Mouse (Mus musculus) lung, postnatal 36 days (tissue): ENCODE measurements around the gene Acvr1.

Experiments used
- DNase-seq: peaks from one replicate; pipeline ENCODE4 v3.0.0; 2022; ENCODE audit warnings: mixed read lengths

The Acvr1 gene

GRCm38 (mm10) chr2:58380020-58380419 is 186.9 kb downstream of the Acvr1 start:
- no peak for DNase-seq

DNA sequence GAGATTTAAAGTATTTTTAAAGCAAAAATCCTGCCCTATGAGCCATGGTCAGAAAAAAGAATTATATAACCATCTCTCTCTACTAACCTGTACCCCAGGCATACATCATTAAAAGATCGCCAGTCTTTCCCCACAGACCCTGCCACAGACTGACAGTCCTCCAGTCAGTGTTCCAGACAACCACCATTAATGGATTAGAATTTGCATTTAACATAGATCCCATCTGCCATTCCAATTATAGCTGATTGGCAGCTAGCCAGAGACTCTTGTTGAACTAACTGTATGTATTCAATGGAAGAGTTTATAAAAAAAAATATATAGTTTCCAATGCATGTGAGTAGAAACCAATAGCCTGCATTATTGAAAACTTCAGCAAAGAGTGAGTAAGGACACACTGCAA is 187.5 kb downstream of the Acvr1 start:
- DNase-seq = no peak

DNA sequence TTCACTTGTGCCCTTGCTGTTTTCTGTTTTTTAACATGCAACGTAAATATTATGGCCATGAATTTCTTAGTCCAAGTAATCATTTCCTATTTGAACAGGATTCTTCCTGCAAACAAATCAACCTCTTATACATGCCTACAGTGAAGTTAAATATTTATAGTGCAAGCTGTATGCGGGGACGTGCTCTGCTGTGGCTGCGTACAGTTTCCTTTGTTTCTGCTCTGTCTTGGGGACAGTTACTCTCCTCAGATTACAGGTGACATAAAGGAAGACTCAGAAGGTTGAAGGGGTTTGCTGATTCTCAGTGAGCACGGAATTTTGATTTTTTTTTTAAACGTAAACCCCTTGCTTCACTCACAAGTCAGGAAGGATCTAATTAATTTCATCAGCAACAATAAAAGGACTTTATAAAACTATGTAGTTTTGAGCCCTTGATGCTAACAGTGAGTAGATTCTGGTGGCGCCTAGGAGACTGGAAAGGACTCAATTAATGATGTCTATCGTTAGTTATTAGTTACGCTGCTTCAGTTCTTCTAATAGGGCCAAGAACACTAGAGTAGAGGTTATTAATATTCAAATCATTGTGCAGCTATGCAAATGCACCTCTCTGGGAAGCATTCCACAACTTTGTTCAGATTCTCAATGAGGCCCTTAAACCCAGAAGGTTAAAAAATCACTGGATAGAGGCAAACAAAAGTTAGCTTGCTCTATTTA is 189.4 kb downstream of the Acvr1 start:
- DNase-seq = no peak

GRCm38 (mm10) chr2:58366196-58366595 is 200.8 kb downstream of the Acvr1 start:
- DNase-seq = no peak

GRCm38 (mm10) chr2:58361361-58362046 is 205.5 kb downstream of the Acvr1 start:
- no peak for DNase-seq

DNA sequence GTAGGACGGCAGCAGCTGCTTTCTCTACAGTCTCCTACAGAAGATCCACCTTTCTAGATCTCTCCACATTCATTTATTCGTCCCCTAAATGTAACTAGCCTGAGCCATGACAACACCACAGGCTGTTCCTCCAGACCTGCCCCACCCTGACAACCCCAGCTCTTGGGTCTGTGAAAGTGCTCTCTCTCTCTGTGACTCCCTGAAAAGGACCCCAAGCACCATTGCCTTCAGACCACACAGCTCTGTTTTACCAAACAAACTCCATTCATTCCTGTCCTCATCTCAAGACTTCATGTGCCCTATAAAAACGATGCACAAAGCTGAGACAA is 208.9 kb downstream of the Acvr1 start:
- no peak for DNase-seq

DNA sequence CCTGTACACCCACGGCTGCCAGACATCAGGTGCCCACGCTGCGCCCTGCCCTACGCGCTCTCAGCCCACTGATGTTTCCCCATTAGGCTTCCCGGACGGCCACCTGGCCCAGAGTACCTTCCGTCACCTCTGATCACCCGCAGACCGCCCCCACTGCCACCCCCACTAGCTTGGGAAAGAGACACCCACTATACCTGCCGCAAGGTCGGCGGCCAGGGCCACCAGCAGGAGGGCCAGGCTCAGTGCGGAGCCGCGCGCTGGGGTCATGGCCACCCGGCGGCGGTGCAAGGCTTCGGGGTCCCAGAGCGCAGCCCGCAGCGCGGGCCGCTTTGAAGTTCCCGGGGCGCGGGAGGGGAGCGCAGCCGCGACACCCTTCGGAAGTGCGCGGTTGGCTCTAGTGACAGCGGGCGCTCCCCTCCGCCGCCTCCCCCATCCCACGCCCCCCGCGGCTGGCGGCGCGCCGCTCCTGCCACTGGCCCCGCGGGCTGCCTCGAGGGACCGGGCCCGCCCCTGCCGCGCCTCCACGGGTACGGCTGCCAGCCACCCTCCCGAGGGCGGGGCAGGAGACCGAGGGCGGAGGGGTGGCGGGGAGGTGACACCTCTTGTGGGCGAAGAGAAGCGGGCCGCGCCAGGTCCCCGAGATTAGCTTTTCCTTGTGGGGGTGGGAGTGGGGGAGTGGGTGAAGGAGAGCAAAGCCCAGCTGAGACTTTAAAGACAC is 209.4 kb downstream of the Acvr1 start, which contains the start of gene Acvr1c:
Gene Acvr1c, minus strand, starts transcription at position 482 of the 718 bp plus-strand sequence.
- DNase-seq = peak; percentile 47

DNA sequence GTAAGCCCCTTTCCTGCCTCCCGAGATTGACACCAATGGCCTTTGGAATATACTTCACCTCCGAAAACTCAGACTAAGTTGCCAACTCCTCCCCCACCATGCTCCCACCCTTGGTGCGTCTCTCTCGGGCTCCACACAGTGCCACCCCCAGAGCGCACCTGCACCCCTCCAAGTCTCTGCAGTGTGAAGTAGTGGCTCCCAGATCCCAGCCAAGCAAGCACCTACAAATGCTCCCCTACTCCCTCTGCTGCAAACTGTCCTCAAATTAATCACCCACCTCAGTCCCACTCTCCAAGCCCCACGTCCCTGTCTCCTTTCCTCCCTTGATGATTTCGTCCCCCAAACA is 209.9 kb downstream of the Acvr1 start:
- DNase-seq = no peak

- no peak for DNase-seq
These were observed 212.6 kb downstream of the Acvr1 start for GRCm38 (mm10) chr2:58354389-58354788.

DNA sequence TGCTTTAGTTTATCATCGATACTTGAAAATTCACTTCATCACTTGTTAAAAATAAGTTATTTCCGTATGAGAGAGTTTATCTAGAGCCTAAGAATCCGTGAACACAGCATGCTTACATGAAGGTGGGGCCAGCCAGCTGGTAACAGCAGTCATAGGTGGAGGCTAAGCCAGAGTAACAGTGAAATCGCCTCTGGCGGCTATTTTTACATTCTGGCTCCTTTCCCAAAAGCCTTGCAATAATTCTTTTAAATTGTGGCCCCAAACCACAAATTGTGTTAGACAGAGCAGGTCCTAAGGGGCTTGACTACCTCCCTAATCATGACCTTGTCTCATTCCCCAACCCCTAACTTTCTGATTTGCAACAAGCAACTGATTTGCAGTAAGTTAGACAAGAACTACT is 214.1 kb downstream of the Acvr1 start:
- no peak for DNase-seq

GRCm38 (mm10) chr2:58350657-58351056 is 216.3 kb downstream of the Acvr1 start:
- no peak for DNase-seq
